Mouse (Mus musculus): ENCODE results near the gene Kcnj10.

Gene Kcnj10

DNA sequence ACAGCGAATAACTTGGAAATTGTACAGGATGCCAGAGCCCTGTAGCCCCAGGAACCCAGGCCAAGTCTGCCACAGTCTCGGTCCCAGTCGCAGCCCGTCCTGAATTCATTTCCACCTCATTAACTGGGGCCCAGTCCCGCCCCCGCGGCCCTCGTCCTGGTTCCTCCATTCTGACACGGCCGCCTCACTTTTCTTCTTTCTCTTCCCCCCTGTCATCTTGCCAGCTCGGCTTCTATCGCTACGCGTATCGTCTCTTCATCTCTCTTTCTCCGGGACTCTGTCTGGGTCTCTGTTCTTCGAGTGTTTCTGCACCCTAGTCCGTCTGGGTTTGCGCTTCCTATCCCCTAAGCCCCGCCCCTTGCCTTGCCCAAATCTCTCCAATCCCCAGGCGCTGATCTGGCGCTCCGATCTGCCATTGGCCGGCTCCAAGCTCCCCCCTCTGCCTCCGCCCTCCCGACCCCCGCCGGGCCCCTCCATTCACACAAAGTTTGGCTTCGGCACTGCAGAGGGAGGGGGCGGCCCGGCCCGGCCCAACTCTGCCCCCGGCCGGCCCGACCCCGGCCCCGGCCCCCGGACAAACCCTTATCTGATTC lies at the start of gene Kcnj10:
Gene Kcnj10, plus strand, starts transcription at position 482 of the 593 bp plus-strand sequence.
- TF ChIP-seq GATA4 (IDR thresholded peaks at IDR 0.05; ENCODE audit: insufficient replicate concordance, low read length): no peak

DNA sequence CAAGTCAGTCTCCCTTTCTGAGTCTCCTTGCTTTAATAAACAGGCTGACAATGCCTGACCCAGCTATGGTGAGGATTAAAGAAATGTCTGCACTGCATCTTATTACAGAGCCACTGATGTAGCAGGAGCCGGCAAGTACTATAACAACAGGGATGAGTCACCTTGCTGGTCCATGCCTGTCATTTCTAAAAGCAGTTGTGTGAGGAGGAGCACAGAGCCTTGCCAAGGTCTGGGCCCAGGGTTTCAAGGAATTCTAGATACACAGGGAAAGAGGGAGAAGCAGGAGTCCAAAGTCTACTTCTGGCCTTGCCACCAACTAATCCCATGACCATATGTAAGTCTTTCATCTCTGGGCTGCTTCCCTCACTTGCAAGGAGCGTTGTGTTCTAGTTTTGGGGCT lies 48.1 kb upstream of the Kcnj10 start:
- no peak for TF ChIP-seq GATA4 (IDR thresholded peaks at IDR 0.05; ENCODE audit: insufficient replicate concordance, low read length)

- TF ChIP-seq GATA4 (IDR thresholded peaks at IDR 0.05; ENCODE audit: insufficient replicate concordance, low read length): no peak
Measured at GRCm38 (mm10) chr1:172293449-172293848, 47.6 kb upstream of the Kcnj10 start.

GRCm38 (mm10) chr1:172295751-172296197 lies 45.2 kb upstream of the Kcnj10 start:
- TF ChIP-seq GATA4 (IDR thresholded peaks at IDR 0.05; ENCODE audit: insufficient replicate concordance, low read length): no peak

- TF ChIP-seq GATA4 (IDR thresholded peaks at IDR 0.05; ENCODE audit: insufficient replicate concordance, low read length): no peak
Measured at GRCm38 (mm10) chr1:172296816-172297510, 44.0 kb upstream of the Kcnj10 start.

- TF ChIP-seq GATA4 (IDR thresholded peaks at IDR 0.05; ENCODE audit: insufficient replicate concordance, low read length): no peak
Measured at GRCm38 (mm10) chr1:172297611-172298537, 43.1 kb upstream of the Kcnj10 start, which contains the start of gene Atp1a2. TSS of gene Atp1a2 (minus strand) at chr1:172298064.

- TF ChIP-seq GATA4 (IDR thresholded peaks at IDR 0.05; ENCODE audit: insufficient replicate concordance, low read length): no peak
Measured at GRCm38 (mm10) chr1:172299528-172299927, 41.5 kb upstream of the Kcnj10 start.

GRCm38 (mm10) chr1:172300247-172300646 lies 40.8 kb upstream of the Kcnj10 start:
- TF ChIP-seq GATA4 (IDR thresholded peaks at IDR 0.05; ENCODE audit: insufficient replicate concordance, low read length): no peak

DNA sequence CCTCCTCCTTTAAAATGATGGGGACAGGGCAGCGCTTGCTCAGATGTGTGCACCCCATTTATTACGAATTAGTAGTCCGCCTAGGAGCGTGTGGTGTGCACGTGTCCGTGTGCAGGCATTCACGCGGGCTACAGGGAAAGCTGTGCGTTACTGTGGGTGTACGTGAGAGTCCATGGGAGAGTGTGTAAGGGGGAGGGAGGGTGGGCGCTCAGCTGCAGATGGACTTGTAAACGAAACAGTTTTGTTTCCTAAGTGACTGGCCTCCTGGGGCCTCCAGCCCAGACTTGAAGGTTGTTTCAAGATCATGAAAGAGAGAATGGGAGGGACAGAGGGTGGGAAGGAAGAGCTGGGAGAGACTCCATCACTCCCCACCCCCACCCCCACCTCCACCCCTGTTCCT lies 39.8 kb upstream of the Kcnj10 start:
- TF ChIP-seq GATA4 (IDR thresholded peaks at IDR 0.05; ENCODE audit: insufficient replicate concordance, low read length): no peak

DNA sequence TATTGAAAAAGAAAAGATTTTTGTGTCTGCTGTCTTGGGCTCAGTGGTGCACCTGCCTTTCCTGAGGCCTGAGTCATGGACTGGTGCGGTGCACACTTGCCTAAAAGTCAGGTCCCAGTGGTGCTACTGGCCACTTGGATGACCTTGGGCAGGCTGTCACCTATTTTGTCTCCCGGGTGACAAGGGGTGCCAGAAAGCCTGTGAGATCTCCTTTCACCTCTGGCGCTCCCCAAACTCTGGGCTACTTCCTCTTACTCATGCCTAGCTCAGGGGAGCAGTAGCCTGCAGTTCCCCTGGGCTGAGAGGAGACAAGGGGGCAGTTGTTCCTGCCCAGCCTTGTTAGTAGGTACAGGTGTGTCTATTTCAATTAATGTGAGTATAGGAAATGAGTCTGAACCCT lies 38.7 kb upstream of the Kcnj10 start:
- no peak for TF ChIP-seq GATA4 (IDR thresholded peaks at IDR 0.05; ENCODE audit: insufficient replicate concordance, low read length)

DNA sequence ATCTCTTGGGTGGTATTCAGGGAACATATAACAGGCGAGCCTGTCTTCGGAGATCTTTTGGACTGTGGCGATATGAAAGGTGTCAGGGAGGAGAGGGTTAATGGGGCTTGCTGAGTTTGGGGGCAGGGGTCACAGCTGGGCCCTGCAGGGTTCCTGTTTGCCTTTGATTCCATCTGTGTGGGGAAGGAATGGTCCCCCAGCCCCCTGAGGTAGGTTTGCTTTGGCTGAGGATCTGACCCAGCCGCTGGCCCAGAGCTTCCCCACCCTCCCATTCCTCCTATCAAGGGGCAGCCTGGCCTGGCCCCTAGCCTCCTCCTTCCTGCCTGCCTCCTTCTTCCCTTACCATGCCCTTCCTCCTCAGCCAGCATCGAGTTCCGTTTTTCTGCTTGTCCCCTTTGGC lies 38.2 kb upstream of the Kcnj10 start:
- TF ChIP-seq GATA4 (IDR thresholded peaks at IDR 0.05; ENCODE audit: insufficient replicate concordance, low read length): no peak

GRCm38 (mm10) chr1:172304443-172304842 lies 36.6 kb upstream of the Kcnj10 start:
- TF ChIP-seq GATA4 (IDR thresholded peaks at IDR 0.05; ENCODE audit: insufficient replicate concordance, low read length): no peak

DNA sequence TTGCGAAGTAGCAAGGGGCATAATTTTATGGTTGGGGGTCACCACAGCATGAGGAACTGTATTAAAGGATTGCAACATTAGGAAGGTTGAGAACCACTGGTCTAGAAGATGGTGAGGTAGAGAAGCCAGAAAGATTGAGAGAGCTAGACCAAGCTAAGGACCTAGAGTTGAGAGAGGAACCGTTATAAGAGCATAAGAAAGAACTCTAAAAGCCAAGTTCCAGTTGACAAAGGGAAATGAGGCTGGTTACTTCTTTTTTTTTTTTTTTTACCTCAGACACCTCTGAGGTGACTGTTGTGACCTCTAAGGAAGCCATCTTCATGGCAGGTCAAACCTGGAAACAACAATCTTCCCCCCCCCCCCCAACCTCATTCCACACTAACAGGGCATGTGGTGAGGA lies 35.9 kb upstream of the Kcnj10 start:
- TF ChIP-seq GATA4 (IDR thresholded peaks at IDR 0.05; ENCODE audit: insufficient replicate concordance, low read length): no peak

DNA sequence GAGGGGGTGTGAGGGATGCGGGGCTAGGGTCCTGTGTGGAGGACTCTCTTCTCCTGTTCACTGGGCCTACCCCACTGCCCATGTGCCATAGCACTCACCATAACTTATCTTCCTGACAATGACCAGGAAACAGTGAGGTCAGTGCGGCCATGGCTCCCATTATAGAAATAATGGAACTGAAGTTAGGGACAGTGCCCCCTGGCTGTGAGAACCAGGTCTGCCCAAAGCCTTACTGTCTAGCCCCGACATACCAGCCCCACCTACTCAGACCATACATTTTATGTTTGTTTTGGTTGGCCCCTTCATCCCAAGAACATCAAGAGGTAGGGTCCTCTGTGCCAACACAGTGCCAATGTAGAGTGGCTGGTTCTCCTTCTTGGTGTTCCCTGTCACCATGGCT lies 35.4 kb upstream of the Kcnj10 start:
- no peak for TF ChIP-seq GATA4 (IDR thresholded peaks at IDR 0.05; ENCODE audit: insufficient replicate concordance, low read length)

DNA sequence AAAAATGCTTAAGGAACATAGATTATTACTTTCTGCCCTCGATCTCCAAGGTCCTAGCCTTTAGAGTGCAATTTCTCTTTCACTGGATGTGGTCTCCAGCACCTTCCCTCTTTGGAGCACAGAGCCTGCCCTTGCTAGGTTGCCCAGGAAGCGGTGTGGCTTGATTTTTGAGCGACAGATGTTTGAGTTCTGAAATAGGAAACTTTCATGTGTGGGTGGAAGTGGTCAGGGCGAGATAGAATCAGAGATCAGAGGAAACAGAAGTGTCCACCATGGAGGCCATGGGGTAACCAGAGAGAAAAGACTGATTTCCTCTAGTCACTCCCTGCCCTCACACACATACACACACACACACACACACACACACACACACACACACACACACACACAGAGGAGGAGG lies 34.8 kb upstream of the Kcnj10 start:
- no peak for TF ChIP-seq GATA4 (IDR thresholded peaks at IDR 0.05; ENCODE audit: insufficient replicate concordance, low read length)

- no peak for TF ChIP-seq GATA4 (IDR thresholded peaks at IDR 0.05; ENCODE audit: insufficient replicate concordance, low read length)
Measured at GRCm38 (mm10) chr1:172306885-172307284, 34.1 kb upstream of the Kcnj10 start.
